Mouse (Mus musculus): Measurements from ENCODE around the gene Epas1. TPM values are rescaled to one million over a fixed set of nuclear protein-coding genes. Genes with fewer than 3 reads are reported as not detected.

Epas1 gene
- total RNA-seq (2023), result 10 to 100 TPM in 1 of 2 experiments, 1 to 10 TPM in 1; 8.2 to 10.3 TPM

GRCm38 (mm10) chr17:86753130-86753821 is at the start of gene Epas1:
Epas1 (plus strand) TSS chr17:86753700.

Other genes starting within 250 kb of the Epas1 start
- not detected for gene Gm10309, start 248.5 kb upstream of the Epas1 start, total RNA-seq (2023)
- gene Tmem247, start 163.6 kb downstream of the Epas1 start, total RNA-seq (2023), result not detected
- gene Atp6v1e2, start 194.2 kb downstream of the Epas1 start, total RNA-seq (2023), result not detected
- gene Rhoq, start 209.4 kb downstream of the Epas1 start, total RNA-seq (2023), result 1 to 10 TPM; 5.8 to 7.4 TPM

Measured in T-cell, adult 66 days (primary cell).